Mouse (Mus musculus) E14TG2a.4 (cell line): ENCODE measurements around the gene Vwa3b.
A peak's percentile ranks its signal among the peaks of the same experiment; 100 is the strongest.

Experiments used
- H3K27me3 ChIP-seq: 2 replicates; pipeline ENCODE4 v1.6.1; 2014; ENCODE audit warnings: low read length, control low read depth; ENCODE audit not compliant: insufficient read depth
- H3K36me3 ChIP-seq: 2 replicates; pipeline ENCODE4 v1.6.1; 2014; ENCODE audit warnings: low read length, control low read depth; ENCODE audit not compliant: insufficient read depth
- H3K4me1 ChIP-seq: replicated peaks from 2 replicates; pipeline ENCODE4 v1.6.1; 2014; ENCODE audit warnings: low read depth, low read length, control low read depth
- H3K4me3 ChIP-seq: replicated peaks from 2 replicates; pipeline ENCODE4 v1.5.1; 2014; ENCODE audit warnings: mild to moderate bottlenecking, low read length
- H3K9me3 ChIP-seq: 2 replicates; pipeline ENCODE4 v1.6.1; 2014; ENCODE audit warnings: low read length, control low read depth
- CTCF ChIP-seq: conservative IDR thresholded peaks from 2 replicates; pipeline ENCODE4 v1.5.1; 2014; ENCODE audit warnings: low read length
- NANOG ChIP-seq: IDR thresholded peaks from 2 replicates; pipeline ENCODE4 v1.6.1; 2014; ENCODE audit warnings: borderline replicate concordance, low read length, mixed read lengths
- POU5F1 ChIP-seq: IDR thresholded peaks from 2 replicates; pipeline ENCODE4 v1.6.1; 2014; ENCODE audit warnings: low read length, borderline replicate concordance

Vwa3b gene

DNA sequence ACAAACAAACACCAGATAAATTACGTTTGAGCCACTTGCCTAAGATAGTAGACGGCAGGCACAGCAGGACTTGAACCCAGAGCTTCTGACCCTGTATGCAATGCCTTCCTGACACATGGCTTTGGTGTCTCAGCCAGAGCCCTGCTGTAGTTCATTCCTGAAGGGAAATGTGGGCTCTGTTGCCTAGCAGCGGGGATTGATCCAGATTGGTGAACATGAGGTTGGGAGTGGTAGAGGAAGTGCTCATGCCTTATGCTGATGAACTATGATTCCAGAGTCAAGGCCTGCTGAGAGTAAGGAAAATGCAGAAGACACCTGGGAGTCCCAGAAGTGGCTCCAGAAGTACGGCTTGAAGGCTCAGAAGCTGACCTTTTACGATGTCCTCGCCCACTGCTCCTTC, 74.0 kb downstream of the Vwa3b start:
- H3K27me3 ChIP-seq = no peaks in the 10 kb centered on the region
- TF ChIP-seq CTCF = no peak
- TF ChIP-seq NANOG = no peak
- no peak for TF ChIP-seq POU5F1
- peak overlapping the region; percentile 80 for H3K4me3 ChIP-seq
- H3K9me3 ChIP-seq = no peaks in the 10 kb centered on the region
- peaks cover 79% of the 10 kb centered on the region for H3K4me1 ChIP-seq
- H3K36me3 ChIP-seq = peaks cover 35% of the 10 kb centered on the region

DNA sequence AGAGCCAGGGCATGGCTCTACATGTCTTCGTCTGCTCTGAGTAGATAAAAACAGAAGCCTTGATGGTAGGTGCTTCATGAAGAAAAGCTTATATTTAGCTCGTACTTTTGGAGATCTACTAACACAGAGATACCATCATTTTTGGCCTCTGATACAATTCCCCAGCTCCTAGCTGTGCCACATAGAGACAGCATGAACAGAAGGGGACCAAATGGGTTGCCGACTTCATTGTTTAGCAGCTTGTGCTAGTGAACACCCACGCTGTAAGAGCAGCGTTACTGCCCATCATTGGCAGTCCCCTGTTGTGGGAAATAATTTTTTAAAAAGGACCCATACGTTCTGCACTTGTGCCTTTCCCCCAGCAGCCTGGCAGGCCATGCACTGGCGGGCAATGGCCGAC, 74.6 kb downstream of the Vwa3b start:
- TF ChIP-seq POU5F1 (no peak), CTCF (no peak), NANOG (no peak)
- no peaks in the 10 kb centered on the region for H3K9me3 ChIP-seq
- no peaks in the 10 kb centered on the region for H3K27me3 ChIP-seq
- H3K4me3 ChIP-seq = peak overlapping the region; percentile 80
- peaks cover 42% of the 10 kb centered on the region for H3K36me3 ChIP-seq
- H3K4me1 ChIP-seq = peaks cover 79% of the 10 kb centered on the region

DNA sequence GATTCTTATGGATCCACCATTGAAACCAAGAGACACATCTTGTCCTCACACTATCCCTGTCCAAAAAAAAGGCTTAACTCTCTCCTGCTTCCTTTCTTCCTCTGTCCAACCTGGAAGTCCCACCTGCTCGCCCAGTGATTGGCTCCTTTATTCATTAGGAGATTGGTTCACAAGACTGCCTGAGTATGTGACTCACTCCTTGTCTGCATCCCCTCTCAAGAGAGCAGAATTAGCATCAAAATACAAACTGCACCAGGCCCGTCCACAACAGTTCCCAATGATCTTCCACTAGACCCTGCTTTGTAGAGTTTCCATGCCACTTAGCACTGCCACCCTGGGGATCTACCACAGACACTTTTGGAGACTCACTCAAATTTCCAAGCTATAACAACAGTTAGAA, 75.3 kb downstream of the Vwa3b start:
- no peaks in the 10 kb centered on the region for H3K9me3 ChIP-seq
- no peak for TF ChIP-seq CTCF
- TF ChIP-seq POU5F1 = no peak
- H3K4me1 ChIP-seq = peaks cover 81% of the 10 kb centered on the region
- H3K36me3 ChIP-seq = peaks cover 49% of the 10 kb centered on the region
- H3K27me3 ChIP-seq = no peaks in the 10 kb centered on the region
- peak overlapping the region; percentile 80 for H3K4me3 ChIP-seq

DNA sequence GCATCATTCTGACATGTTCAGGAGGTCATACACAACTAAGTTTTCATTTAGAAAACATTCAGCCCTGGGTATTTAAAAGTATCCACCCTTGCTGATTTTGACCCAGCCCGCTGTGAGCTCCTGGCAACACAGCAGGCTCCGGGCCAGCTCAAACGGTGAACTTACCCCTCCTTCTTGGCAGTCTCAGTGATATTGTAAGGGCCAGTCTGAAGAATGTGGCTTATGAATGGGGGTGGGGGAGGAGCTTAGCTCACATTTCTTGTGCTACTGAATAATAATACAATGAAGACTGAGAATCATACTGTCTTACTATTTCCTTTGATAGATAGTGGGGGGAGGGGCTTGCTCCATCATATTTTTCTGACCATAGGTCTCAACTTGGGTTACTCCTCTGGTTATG, 78.8 kb downstream of the Vwa3b start:
- Histone ChIP-seq H3K27me3 (no peaks in the 10 kb centered on the region), H3K4me1 (peaks cover 80% of the 10 kb centered on the region), H3K4me3 (no peak overlapping the region), H3K36me3 (peaks cover 82% of the 10 kb centered on the region), H3K9me3 (no peaks in the 10 kb centered on the region)
- TF ChIP-seq CTCF = no peak
- TF ChIP-seq NANOG = no peak
- no peak for TF ChIP-seq POU5F1

DNA sequence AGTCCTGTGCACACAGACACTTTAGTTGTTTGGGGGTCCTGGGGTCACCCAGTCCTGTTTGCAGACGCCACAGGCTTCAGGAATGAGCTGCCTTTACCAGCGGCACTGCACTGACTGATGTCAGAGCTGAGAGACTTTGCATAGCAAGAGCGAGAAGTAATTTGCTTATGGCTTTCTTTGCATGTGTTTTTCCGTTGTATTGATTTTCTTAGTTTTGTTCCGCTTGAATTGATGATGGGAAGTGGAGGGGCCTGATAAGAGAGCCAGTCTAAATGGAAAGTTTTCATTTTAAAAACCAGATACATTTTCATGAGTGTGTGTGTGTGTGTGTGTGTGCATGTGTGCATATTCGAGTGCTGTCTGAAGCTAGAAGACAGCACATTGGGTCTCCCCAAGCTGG, 87.4 kb downstream of the Vwa3b start:
- Histone ChIP-seq H3K36me3 (peaks cover 89% of the 10 kb centered on the region), H3K4me3 (no peak overlapping the region), H3K27me3 (no peaks in the 10 kb centered on the region), H3K4me1 (peaks cover 10% of the 10 kb centered on the region; the same call in 1 of the 2 replicates), H3K9me3 (no peaks in the 10 kb centered on the region)
- TF ChIP-seq POU5F1 = no peak

DNA sequence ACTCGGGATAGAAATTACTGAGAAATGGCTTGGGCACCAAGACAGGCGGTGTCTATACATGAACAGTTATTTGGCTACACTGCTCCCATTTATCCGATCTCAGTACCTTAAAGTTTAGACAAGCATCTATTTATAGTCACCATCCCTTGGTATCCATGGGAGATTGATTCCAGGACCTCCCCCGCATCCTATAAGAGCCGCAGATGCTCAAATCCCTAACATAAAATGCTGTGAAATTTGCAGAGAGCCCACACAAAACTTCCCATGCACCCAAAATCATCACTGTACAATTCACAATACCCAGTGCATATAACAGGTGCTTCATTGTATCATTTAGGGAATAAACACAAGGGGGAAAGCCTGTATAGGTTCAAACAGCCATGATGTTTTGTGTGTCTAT, 89.5 kb downstream of the Vwa3b start:
- no peak for TF ChIP-seq POU5F1
- TF ChIP-seq CTCF = no peak
- no peak for TF ChIP-seq NANOG
- Histone ChIP-seq H3K27me3 (no peaks in the 10 kb centered on the region), H3K4me1 (peaks cover 11% of the 10 kb centered on the region), H3K4me3 (no peak overlapping the region), H3K9me3 (no peaks in the 10 kb centered on the region), H3K36me3 (peaks cover 84% of the 10 kb centered on the region)

DNA sequence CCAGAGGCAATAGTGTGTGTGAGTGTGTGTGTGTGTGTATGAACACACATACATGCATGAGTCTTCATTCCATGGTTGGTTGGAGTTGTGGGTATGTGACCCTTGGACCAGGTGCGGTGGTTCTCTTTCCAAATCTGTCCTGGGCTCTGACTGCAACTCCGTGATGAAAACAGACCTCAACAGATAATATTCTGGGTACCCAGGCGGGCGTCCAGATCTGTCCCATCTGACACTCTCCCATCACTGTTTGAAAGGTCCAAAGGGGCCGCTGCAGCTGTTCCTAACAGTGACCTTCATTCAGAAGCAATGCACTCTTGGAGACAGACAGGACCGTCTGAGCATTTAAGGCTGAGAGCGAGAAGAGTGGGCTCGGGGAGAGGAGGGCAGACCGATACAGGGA, 90.2 kb downstream of the Vwa3b start:
- Histone ChIP-seq H3K9me3 (no peaks in the 10 kb centered on the region), H3K27me3 (no peaks in the 10 kb centered on the region), H3K4me3 (no peak overlapping the region), H3K36me3 (peaks cover 80% of the 10 kb centered on the region), H3K4me1 (peaks cover 16% of the 10 kb centered on the region)
- TF ChIP-seq CTCF (no peak), NANOG (no peak), POU5F1 (no peak)

DNA sequence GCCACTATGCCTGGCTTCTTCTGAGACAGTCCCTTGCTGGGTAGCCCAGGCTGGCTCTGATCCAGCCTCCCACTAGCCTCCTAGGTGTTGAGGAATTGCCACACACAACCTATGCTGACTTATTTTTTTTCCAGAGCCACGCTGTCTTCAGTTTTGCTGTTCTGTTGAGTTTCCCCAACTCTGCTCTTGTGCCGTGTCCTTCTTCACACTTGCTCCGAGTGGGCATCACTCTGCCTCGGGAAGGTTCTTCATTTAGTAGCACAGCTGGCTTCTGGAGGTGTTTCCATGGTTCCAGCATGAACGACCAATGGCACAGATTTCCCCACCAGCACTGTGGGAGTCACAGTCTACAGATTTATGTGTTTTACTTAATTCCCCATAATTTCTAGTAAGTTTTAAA, 91.6 kb downstream of the Vwa3b start:
- Histone ChIP-seq H3K36me3 (peaks cover 79% of the 10 kb centered on the region), H3K27me3 (no peaks in the 10 kb centered on the region), H3K4me3 (no peak overlapping the region), H3K4me1 (peaks cover 24% of the 10 kb centered on the region), H3K9me3 (no peaks in the 10 kb centered on the region)
- TF ChIP-seq POU5F1 = no peak
- no peak for TF ChIP-seq CTCF
- TF ChIP-seq NANOG = no peak

DNA sequence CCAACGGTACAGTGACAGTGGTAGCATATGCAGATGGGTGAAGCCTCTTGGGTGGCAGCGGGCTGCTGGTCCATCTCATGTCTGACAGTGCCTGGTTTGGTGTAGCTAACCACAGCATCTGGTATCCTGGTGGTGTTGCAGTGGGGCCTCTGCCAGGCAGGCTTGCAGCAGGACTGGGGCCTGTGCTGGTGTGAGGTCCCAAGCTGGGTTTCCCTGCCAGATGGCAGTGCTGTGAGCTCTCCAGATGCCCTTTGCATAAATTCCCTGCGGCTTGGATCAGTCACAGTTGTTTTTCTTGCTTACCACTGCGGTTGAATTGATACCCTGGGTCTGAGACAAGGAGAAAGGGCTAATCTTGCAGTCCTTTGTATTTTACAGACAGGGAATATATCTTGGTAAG, 95.9 kb downstream of the Vwa3b start:
- H3K4me3 ChIP-seq = no peak overlapping the region
- peaks cover 77% of the 10 kb centered on the region for H3K36me3 ChIP-seq
- TF ChIP-seq CTCF (no peak), POU5F1 (no peak), NANOG (no peak)
- no peaks in the 10 kb centered on the region for H3K27me3 ChIP-seq
- no peaks in the 10 kb centered on the region for H3K9me3 ChIP-seq
- peaks cover 32% of the 10 kb centered on the region for H3K4me1 ChIP-seq
